Mouse (Mus musculus): ENCODE measurements at regions not wholly inside any gene's neighbourhood (a gene's known extent, or its start where the extent isn't known, plus 50 kb on each side); places are given as distances from the start of the nearest gene placed in this dataset.

- TF ChIP-seq CTCF (IDR thresholded peaks at IDR 0.05; ENCODE audit: control insufficient read depth, insufficient read depth, low read length) (peak; percentile 71), POLR2A (IDR thresholded peaks at IDR 0.05; ENCODE audit: borderline replicate concordance, control insufficient read depth, low read depth, low read length) (no peak)
Observed at GRCm38 (mm10) chr1:92360255-92360654, 113.4 kb downstream of the Ndufa10 start.
